Mouse (Mus musculus) G1E (cell line): ENCODE data around the gene Riox1. TPM values are rescaled to one million over a fixed set of nuclear protein-coding genes. Genes with fewer than 3 reads are reported as not detected.
A peak's percentile ranks its signal among the peaks of the same experiment; 100 is the strongest.

Experiments used
- ATAC-seq: 2 replicates; pipeline ENCODE4 v1.8.0; 2016; ENCODE audit warnings: mild to moderate bottlenecking; ENCODE audit not compliant: insufficient number of reproducible peaks, poor library complexity, low FRiP score, severe bottlenecking; ENCODE audit errors: extremely low read depth
- DNase-seq: peaks from one replicate; pipeline ENCODE4 v3.0.0; 2012; ENCODE audit warnings: low spot score
- H3K27me3 ChIP-seq: 2 replicates; pipeline ENCODE4 v1.6.1; 2012; ENCODE audit warnings: mild to moderate bottlenecking, low read length, inconsistent platforms; ENCODE audit not compliant: insufficient read depth
- H3K36me3 ChIP-seq: replicated peaks from 2 replicates; pipeline ENCODE3; 2012; ENCODE audit warnings: mild to moderate bottlenecking, inconsistent platforms
- H3K4me1 ChIP-seq: 2 replicates; pipeline ENCODE4 v1.6.1; 2012; ENCODE audit warnings: low read depth, low read length, inconsistent platforms, mixed read lengths; ENCODE audit not compliant: insufficient read depth
- H3K4me3 ChIP-seq: 2 replicates; pipeline ENCODE4 v1.5.1; 2012; ENCODE audit warnings: low read depth, mild to moderate bottlenecking, inconsistent platforms, low read length, moderate library complexity, mixed read lengths
- H3K9me3 ChIP-seq: replicated peaks from 2 replicates; pipeline ENCODE4 v1.6.1; 2012; ENCODE audit warnings: inconsistent platforms
- CTCF ChIP-seq: IDR thresholded peaks from 2 replicates; pipeline ENCODE4 v1.5.1; 2012; ENCODE audit warnings: low read depth, low read length, inconsistent platforms, mixed read lengths
- GATA1 ChIP-seq: IDR thresholded peaks from 2 replicates; pipeline ENCODE4 v1.6.1; 2012; ENCODE audit warnings: borderline replicate concordance, low read length, inconsistent platforms, mixed read lengths
- GATA2 ChIP-seq: IDR thresholded peaks from 2 replicates; pipeline ENCODE4 v1.6.1; 2012; ENCODE audit warnings: low read depth, low read length, inconsistent platforms, borderline replicate concordance
- POLR2AphosphoS5 ChIP-seq: IDR thresholded peaks from 2 replicates; pipeline ENCODE4 v1.6.1; 2012; ENCODE audit warnings: low read depth, low read length, inconsistent platforms; ENCODE audit not compliant: insufficient replicate concordance
- TAL1 ChIP-seq: conservative IDR thresholded peaks from 2 replicates; pipeline ENCODE4 v1.6.1; 2012; ENCODE audit warnings: low read depth, low read length, inconsistent platforms, mixed read lengths
- polyA plus RNA-seq: library from polyadenylated mRNA; stranded (reverse); fragments of >175 nt; gene quantifications from 2 replicates; pipeline ENCODE4 v1.2.3, GENCODE M21; 2012
- total RNA-seq, 2 experiments: library from RNA; stranded (forward) in 1 of 2; stranded (reverse) in 1 of 2; fragments of 200-1000 nt in 1 of 2; fragments of >200 nt in 1 of 2; fragmentation: Nextera tagmentation in 1 of 2; gene quantifications; 2 replicates each; pipeline ENCODE4 v1.2.3; 2014 to 2017

Riox1 gene
- total and polyA plus RNA-seq, 3 experiments, result 25.8 to 107 (median 28.0) TPM

DNA sequence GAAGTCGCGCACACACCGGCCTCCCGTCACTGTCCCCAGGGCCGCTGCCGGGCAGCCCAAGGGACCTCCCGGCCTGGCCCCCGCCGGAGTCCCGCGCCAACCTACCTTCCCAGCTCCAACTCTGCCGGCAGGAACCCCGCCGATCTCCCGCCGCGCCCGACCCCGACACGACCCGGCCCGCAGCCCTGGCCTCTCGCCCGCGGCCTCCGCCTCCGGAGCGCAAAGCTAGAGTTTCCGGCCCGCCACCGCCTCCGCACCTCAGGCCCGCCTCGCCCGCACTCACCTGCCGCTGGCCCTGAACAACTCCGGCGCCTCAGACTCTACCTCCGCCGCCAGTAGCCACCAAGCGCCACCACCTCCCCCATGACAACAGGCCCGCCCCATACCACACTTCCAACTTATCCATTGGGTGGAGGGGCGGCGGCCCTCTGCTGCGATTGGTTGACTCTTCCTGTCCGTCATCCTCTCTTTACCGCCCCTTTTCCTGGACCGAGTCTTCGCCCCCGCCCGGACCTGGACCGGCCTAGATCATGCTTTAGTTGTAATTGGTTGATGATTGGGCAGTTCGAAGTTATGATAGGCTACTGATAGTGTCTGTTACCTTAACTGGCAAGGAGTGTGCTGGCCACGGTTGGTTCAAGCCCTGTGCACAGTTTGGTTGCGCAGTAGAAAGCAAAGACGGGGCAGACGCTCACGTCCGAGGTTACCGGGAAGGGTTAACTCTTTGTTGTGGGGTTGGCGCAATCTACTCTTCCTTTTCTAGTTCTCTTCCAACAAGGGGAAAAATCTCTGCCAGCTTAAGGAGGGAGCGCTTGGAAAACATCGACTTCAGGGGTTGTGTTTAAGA is 28.6 kb upstream of the Riox1 start, which contains the start of gene Numb:
TSS of gene Numb (minus strand) at position 400 of the 847 bp plus-strand sequence.
- peak; percentile 99 for ATAC-seq
- TF ChIP-seq CTCF (no peak), TAL1 (no peak), POLR2AphosphoS5 (no peak), GATA1 (no peak), GATA2 (no peak)
- Histone ChIP-seq H3K9me3 (no peaks in the 10 kb centered on the region), H3K36me3 (peaks cover 9% of the 10 kb centered on the region), H3K4me1 (peaks cover 34% of the 10 kb centered on the region), H3K27me3 (no peaks in the 10 kb centered on the region), H3K4me3 (peak within 1 kb of the TSS; percentile 82)
- peak; percentile 100 for DNase-seq

DNA sequence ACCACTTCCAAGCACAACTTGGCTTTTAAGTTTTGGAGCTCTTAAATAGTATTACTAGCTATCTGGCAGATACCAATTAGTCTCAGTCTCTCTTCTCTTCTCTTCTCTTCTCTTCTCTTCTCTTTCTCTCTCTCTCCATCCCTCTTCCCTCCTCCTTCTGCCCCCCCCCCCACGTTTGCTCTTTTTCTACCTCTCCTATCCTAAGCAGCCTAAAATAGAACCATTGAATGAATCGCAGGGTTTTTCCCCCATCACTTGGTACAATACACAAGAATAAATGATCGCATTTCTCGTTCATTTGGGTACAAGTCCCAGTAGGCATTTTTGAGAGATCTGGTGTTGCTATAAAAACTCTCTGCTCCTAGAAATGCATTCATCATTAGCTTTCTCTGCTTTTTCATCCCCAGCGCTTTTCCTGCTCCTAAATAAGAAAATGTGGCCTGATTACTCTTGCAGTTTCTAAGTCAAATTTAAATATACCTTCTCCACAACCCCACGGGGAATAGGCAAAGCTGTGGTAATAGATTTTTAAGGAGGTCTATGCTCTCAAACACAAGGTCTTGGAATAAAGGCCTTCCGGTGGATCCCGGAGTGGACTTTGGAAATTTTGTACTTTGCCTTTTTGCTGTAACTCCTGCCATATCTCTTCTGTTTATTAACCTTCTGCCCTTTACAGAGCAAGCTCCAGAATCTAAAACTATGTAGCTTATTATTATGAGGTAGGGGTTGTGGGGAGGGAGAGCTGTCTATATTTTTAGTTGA is 27.5 kb upstream of the Riox1 start:
- peaks cover 38% of the 10 kb centered on the region for H3K4me1 ChIP-seq
- DNase-seq (no peak), ATAC-seq (no peak)
- H3K36me3 ChIP-seq, result peaks cover 6% of the 10 kb centered on the region
- no peak for TF ChIP-seq CTCF
- no peak for TF ChIP-seq GATA1
- TF ChIP-seq GATA2, result no peak
- no peak for TF ChIP-seq TAL1
- TF ChIP-seq POLR2AphosphoS5, result no peak
- H3K4me3 ChIP-seq, result peak overlapping the region; percentile 82
- H3K9me3 ChIP-seq, result no peaks in the 10 kb centered on the region
- no peaks in the 10 kb centered on the region for H3K27me3 ChIP-seq

DNA sequence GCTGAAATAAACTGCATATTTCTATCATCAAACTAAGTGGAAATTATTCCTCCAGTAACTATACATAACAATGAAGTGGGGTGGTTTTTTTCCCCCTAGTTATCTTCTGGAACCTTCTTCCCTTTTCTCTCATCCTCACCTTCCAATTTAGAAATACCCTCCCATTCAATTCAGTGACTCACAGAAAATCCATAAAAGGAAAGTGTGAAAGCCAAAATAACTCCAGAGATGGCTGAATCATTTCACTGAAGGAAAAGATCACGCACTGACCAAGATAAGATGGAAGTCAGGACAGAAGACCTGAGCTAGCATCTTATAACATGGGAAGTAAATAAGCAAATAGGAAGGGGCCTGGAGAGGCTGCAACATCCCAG is 26.9 kb upstream of the Riox1 start:
- H3K9me3 ChIP-seq, result no peaks in the 10 kb centered on the region
- H3K36me3 ChIP-seq, result peaks cover 6% of the 10 kb centered on the region
- H3K4me3 ChIP-seq, result no peak overlapping the region
- ATAC-seq (no peak), DNase-seq (no peak)
- H3K4me1 ChIP-seq, result peaks cover 42% of the 10 kb centered on the region
- TF ChIP-seq CTCF, result no peak
- no peak for TF ChIP-seq POLR2AphosphoS5
- TF ChIP-seq GATA2, result no peak
- no peaks in the 10 kb centered on the region for H3K27me3 ChIP-seq

DNA sequence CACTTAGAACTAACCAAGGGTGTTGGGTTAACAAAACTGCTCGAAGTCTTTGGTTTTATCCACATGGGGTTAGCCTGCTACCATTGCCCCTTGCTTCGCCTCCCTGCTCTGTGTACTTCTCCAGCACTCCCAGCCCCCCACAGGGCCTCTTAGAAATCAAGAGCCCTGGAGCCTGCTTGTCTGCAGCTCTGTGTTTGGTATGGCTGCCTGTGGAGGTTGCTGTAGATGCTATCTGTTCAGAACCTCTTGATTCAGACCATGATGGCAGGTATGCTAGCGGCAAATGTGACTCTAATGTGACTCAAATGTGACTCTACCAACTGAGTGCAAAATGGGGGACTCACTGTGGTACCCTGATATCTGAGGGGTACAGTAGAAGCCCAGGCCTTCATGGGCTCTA is 26.1 kb upstream of the Riox1 start:
- Histone ChIP-seq H3K27me3 (no peaks in the 10 kb centered on the region; the same call in 1 of the 2 replicates), H3K4me3 (no peak overlapping the region), H3K36me3 (peaks cover 2% of the 10 kb centered on the region), H3K9me3 (no peaks in the 10 kb centered on the region), H3K4me1 (peaks cover 48% of the 10 kb centered on the region)
- ATAC-seq (no peak), DNase-seq (no peak)
- TF ChIP-seq CTCF, result no peak
- TF ChIP-seq GATA1, result no peak
- no peak for TF ChIP-seq POLR2AphosphoS5
- no peak for TF ChIP-seq TAL1
- TF ChIP-seq GATA2, result no peak

DNA sequence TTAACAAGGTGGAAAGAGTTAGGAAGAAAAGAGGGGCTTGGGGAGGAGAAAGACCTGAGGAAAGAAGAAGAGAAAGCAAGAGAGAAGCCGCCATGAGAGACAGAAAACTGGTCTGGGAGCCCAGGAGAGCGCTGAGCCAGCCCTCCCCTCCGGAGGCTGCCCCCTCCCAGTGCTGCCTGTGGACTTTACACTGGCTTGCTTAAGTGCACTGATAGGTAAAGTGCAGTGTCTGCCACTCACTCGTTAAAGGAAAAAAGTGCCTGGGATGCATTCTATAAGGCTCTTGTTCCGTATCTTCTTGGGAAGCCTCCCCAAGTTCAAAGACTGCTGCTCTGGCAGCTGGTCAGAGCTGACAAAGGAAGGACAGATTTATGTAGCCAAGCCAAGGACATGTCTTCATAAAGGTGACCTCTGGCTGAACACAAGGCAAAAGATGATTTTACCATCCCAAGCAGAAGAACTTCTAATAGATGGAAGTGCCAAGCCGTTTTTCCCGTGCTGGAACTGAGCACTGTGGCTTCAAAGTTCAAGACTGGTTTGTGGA is 25.2 kb upstream of the Riox1 start:
- Histone ChIP-seq H3K4me1 (peaks cover 49% of the 10 kb centered on the region), H3K27me3 (no peaks in the 10 kb centered on the region; the same call in 1 of the 2 replicates), H3K4me3 (no peak overlapping the region), H3K9me3 (no peaks in the 10 kb centered on the region), H3K36me3 (no peaks in the 10 kb centered on the region)
- DNase-seq (no peak), ATAC-seq (no peak)
- TF ChIP-seq POLR2AphosphoS5 (no peak), CTCF (no peak), TAL1 (no peak), GATA1 (no peak), GATA2 (no peak)

DNA sequence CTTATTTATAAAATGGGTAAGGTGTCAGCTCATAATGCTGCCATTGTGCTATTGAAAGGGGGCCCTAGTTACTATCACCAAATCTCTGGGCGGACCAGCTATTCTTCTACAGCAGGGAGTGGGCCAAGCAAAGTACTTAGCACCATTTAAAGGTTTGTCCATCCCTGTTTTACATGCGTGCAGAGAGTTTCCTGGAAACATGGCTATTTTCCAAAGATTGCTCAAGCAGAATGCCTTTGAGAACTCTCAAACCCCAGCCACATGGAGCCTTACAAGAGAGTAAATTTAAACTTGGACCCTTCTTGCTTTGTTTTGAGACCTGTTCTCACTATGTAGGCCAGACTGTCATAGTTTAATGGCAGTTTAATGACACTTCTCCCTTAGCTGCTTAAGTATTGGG is 24.3 kb upstream of the Riox1 start:
- ATAC-seq (no peak), DNase-seq (no peak)
- no peak overlapping the region for H3K4me3 ChIP-seq
- TF ChIP-seq POLR2AphosphoS5 (no peak), CTCF (no peak), GATA2 (no peak), GATA1 (no peak), TAL1 (no peak)
- H3K27me3 ChIP-seq, result no peaks in the 10 kb centered on the region; the same call in 1 of the 2 replicates
- H3K36me3 ChIP-seq, result no peaks in the 10 kb centered on the region
- peaks cover 43% of the 10 kb centered on the region for H3K4me1 ChIP-seq
- H3K9me3 ChIP-seq, result no peaks in the 10 kb centered on the region
